Mouse (Mus musculus): ENCODE results near the gene As3mt. TPM values are rescaled to one million over a fixed set of nuclear protein-coding genes. Genes with fewer than 3 reads are reported as not detected.

As3mt gene
- polyA plus RNA-seq (2012; ENCODE audit: low replicate concordance) = 2.0 and 3.9 TPM in 2 replicates

DNA sequence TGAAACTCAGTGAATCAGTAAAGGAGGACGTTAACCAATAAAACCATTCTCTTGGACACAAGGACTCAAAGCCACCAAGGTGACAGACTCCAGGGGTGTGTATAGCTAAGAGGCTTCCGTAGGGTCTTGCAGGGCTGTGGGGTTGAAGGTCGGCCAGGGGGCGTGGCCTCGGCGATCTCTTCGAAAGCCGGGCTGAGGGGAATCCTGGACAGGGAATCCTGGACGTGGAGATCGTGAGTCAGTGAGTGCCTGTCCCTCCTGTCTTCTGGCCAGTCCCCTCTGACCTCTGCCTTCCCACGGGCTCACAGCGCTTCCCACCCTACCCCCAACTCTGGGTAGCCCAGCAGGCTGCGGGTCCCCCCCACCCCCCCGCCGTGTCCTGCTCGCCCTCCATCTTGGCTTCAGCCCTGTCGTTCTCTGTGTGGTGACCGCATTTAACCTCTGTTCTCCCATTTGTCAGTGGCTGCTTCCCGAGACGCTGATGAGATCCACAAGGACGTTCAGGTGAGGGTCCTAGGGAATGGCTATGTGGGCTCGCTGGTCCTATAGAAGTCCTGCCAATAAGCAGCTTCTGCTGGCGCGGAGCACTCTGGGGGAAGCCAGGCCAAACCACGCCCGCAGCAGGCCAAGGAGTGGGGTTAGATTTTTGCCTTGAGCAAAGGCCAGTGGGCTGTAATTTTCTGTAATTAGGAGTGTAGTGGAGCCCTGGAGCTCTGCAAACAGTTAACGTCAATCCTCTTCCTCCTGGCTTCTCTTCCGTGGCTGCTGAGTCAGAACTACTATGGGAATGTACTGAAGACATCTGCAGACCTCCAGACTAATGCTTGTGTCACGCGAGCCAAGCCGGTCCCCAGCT, at the start of gene As3mt:
As3mt (plus strand) TSS at position 163 of the 856 bp plus-strand sequence.

DNA sequence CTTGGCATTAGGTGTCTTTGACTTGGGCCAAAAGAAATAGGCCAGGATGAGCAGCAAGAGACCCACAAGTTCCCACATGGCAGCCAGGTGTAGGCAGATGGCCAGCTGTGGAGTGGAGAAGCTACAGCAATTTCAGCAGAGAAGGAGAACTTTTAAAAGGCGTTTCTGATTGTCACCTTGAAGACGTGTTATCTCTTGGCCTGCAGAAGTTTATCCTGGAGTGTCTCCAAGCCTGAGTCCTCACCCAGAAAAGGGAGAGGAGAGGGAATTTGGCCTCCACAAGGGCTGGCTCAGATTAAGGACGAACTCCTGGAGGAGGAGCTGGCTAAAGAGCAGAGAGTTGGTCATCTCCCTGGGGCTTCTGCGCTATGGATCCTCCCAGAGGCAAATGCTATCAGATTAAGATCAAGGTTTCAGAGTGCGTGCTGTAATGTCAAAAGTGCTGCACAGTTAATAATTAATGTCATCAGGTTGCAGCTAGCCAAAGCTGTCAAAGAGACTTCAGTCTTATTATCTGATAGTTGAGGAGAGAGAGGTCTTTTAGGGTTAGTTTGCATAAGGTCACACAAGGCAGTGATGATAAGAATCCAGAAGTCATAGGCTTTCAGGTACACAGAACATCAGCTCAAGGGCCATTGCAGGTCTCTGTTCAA, 34.4 kb upstream of the As3mt start, which contains the start of gene Cyp17a1:
Cyp17a1 (minus strand) TSS at position 407 of the 653 bp plus-strand sequence.

DNA sequence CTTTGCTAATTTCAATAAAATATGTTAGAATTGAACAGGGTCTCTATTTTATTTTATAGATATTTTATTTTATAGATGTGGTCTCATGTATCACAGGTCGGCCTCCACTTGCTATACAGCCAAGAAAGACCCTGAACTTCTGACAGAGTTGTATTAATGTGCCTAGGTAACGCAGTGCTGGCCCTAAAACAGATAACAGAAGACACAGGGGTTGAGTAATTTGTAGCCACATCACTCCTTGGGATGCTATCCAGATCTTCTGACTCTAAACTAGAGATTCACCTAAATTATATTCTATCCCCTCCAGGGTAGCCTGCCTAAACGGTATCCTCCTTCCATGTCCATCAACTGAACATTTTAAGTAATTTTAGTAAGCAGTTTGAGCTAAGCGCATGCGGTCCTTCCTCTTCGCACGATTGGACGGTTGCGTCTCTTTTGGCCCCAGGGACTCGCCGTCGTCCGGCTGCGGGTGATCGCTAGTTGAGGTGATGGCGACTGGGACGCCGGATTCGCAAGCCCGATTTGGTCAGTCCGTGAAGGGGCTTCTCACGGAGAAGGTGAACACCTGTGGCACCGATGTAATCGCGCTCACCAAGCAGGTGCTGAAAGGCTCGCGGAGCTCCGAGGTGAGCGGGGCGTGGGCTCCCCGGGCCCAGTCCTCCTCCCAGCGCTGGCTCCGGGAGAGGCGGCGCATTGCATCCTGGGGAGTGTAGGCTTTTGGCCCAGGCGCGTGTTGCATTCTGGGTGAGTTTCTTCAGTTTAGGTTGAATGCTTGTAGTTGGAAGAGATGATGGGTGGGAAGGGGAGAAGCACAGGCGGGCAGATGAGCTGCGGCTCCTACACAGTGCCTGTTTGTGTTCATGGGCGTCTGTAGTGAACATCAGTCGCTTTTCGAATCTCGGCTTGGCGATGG, 17.5 kb upstream of the As3mt start, which contains the start of gene Borcs7:
Borcs7 (plus strand) TSS at position 447 of the 913 bp plus-strand sequence.

DNA sequence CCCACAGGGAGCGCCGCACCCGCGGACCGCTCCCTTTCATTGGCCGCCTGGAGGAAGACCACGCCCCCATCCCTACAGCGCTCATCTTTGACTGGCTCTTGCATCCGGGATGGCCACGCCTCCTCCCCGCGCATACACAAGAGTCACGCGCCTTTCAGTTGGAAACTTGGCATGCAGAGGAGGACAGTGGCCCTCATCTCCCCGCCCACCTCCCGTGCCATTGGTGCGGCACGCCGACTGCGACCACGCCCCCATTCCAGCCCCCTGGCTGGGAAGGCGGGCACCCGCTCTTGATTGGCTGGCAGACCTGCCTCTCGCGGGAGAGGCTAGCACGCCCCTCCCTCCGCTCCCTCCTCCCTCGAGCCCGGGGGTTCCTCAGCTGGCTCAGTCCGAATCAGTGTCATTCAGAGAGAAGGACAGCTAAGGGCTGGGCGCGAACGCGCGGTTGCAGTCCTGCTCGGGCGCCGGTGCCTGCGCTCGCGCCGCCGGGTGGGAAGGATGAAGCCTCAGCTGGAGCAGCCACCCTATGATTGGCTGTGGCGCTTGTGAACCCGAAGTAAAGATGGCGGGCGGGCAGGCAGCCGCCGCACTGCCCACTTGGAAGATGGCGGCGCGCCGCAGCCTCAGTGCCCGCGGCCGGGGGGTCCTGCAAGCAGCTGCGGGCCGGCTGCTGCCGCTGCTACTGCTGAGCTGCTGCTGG, 54.1 kb downstream of the As3mt start, which contains the start of gene Cnnm2:
Cnnm2 (plus strand) TSS at position 350 of the 700 bp plus-strand sequence.

Other genes with a start within 250 kb of the As3mt start
- 113 and 173 TPM in 2 replicates for gene Trim8, start 205.8 kb upstream of the As3mt start, polyA plus RNA-seq (2012; ENCODE audit: low replicate concordance)
- 6.1 and 13.0 TPM in 2 replicates for gene Arl3, start 134.3 kb upstream of the As3mt start, polyA plus RNA-seq (2012; ENCODE audit: low replicate concordance)
- 0.89 and 2.4 TPM in 2 replicates for gene Sfxn2, start 134.1 kb upstream of the As3mt start, polyA plus RNA-seq (2012; ENCODE audit: low replicate concordance)
- gene Wbp1l, start 108.4 kb upstream of the As3mt start, polyA plus RNA-seq (2012; ENCODE audit: low replicate concordance) = 72.2 and 116 TPM in 2 replicates
- not detected in 2 replicates for gene Cyp17a1, start 34.3 kb upstream of the As3mt start, polyA plus RNA-seq (2012; ENCODE audit: low replicate concordance)
- gene Borcs7, start 17.6 kb upstream of the As3mt start, polyA plus RNA-seq (2012; ENCODE audit: low replicate concordance) = 1.2 and 2.5 TPM in 2 replicates
- gene Cnnm2, start 54.1 kb downstream of the As3mt start, polyA plus RNA-seq (2012; ENCODE audit: low replicate concordance) = 8.2 and 15.9 TPM in 2 replicates